Mouse (Mus musculus): ENCODE measurements around the gene Sipa1l1. TPM values are rescaled to one million over a fixed set of nuclear protein-coding genes. Genes with fewer than 3 reads are reported as not detected.
A peak's percentile ranks its signal among the peaks of the same experiment; 100 is the strongest.

Sipa1l1 gene
- total RNA-seq (2021): 10 to 100 TPM; 35.2 to 44.3 TPM
- long read RNA-seq, experiment 1, partial matches to known transcripts: 4 of 5 reads
- long read RNA-seq, experiment 1, other reads (novel, unspliced or antisense): 1 of 5 reads
- long read RNA-seq, experiment 2, full-length matches to known transcripts: 1 of 5 reads
- long read RNA-seq, experiment 2, partial matches to known transcripts: 2 of 5 reads
- long read RNA-seq, experiment 2, other reads (novel, unspliced or antisense): 2 of 5 reads

DNA sequence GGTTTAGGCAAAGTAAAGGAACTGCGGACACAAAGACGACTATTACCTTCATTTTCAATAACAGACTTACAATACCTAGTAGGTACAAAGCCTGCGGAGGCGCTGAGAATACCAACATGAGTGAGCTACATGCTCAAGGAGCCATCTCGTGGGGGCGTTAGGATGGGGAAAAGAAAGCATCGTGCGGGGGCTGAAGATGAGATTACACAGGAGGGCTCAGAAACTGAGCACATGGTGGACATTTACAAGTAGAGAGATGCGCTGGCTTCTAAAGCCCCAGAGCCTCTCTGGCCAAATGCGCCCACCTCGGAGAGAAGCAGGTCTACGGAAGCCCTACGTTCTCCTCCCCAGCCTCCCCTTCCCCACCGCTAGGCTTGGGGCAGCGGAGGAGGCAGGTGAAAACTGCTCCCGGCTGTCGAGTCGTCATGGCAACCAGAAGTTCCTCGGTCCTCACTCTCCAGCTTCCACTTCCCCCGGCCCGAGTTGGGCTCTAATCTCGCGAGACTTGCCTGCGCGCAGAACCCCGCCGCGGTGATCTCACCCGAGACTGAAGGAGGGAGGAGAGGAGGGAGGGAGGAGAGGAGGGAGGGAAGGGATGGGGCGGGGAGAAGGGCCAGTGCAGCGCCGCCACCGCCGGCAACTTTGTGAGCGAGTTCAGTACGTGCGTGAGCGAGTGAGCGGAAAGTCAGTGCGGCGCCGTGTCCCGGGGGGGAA, at the start of gene Sipa1l1:
Gene Sipa1l1 (plus strand): TSS at position 501 of the 714 bp plus-strand sequence.
- peak; percentile 95 for DNase-seq

- no peak for DNase-seq
Measured at GRCm38 (mm10) chr12:82121947-82122346, 47.2 kb upstream of the Sipa1l1 start.

GRCm38 (mm10) chr12:82122450-82123249, 46.5 kb upstream of the Sipa1l1 start:
- DNase-seq: peak; percentile 36

- no peak for DNase-seq
Measured at GRCm38 (mm10) chr12:82126796-82127195, 42.3 kb upstream of the Sipa1l1 start.

- DNase-seq: peak; percentile 30
Measured at GRCm38 (mm10) chr12:82139234-82140166, 29.6 kb upstream of the Sipa1l1 start.

DNA sequence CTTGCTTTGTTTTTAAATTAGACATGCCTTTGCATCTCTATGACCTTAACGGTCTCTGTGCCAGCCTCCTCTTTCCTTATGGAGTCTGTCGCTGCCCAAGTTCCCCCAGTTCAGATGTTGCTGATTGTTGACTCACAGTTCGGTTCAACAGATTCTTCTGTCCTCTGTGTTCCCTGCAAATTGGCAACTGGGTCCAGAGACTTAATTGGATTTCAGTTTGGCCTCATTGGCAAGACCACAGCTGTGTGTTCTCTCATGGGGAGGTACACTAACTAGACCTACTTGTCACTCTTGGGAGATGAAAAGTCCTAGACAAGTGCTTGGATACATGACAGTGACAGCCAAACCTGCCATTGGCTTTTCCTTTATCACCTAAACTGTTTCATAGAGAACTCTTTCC, 25.7 kb upstream of the Sipa1l1 start:
- no peak for DNase-seq

DNA sequence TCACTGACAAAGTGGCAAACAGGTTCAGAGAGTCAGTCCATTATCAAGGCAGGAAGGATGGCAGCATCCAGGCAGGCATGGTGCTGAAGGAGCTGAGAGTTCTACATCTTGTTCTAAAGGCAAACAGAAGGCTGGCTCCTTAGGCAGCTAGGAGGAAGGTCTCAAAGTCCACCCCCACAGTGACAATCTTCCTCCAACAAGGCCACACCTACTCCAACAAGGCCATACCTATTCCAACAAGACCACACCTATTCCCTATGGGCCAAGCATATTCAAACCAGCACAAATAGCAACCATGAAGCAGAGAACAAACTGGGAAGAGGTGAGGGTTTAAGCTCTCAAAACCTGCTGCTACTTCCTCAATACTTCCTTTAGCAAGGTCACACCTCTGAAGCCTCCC, 23.9 kb upstream of the Sipa1l1 start:
- DNase-seq: no peak

DNA sequence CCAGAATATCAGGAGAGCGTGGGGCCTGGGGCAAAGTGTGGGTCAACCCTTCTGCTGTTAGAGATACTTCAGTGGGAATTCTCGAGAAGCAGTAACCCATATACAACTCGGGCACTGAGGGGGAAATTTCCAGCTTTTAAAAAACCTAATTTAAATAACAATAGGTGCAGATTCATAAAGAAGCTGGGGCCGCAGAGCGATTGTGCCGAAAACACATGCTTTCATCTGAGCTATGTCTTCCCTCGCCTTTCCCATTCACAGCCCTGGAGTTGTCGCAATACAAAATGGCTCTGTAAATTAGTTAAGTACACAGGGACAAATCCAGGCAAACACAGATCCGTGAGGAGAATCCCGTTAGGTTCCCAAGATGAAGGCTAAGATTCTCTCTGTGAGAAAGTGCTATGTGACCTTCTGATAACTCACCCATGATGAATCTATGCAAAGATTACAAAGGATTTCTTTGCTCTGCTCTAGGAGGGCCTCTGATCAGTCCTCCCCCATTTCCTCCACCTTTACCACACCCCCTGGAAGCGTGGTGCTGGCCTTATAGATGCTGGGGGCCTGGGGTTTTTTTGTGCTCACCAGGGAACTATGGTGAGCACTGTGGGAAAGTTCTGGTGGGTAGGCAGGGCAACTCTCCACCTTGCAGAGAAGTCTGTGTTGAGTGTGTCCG, 22.0 kb upstream of the Sipa1l1 start:
- no peak for DNase-seq

DNA sequence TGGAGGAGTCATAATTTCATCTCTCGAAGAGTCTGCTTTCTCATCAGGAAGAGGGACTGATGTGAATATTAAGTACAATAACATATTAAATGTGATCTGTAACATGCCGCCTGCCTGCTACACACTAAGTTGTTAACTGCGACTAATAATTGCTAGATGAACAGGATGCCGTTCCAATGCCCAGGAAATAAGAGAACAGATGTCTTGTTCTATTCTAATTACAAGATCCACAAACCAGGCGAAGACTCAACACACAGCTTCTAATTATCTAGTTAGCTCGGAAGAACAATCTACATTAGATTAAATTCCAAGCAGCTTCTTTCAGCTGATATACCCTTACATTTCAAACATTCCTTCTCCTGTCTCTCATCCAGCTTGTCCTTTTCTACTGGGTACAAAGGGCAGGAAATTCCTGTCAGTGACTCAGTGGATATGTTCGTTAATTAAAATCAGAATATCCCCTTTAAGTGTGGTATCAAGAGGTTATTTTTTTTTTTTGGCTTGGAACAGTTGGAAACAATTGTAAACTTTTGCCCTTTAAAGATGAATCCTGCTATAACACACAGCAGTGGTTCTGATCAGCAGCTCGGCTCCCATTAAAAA, 20.7 kb upstream of the Sipa1l1 start:
- no peak for DNase-seq

DNA sequence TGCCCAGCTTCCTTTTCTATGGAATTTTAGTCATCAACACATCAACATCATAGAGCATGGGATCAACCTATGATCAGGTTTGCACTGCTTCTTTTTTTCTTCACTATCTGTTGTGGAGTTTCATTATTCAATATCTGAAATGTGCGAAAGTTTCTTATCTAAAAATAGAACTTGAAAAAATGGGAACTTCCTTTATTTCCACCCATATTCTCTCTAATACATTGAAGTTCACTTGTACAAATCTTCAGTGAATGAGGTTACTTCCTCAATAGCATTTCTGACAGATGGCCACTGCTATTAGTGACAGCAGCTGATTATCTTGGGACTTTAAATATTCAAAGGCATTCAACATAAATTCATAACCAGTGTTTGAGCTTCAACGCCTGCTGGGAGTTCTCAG, 18.1 kb upstream of the Sipa1l1 start:
- no peak for DNase-seq

- no peak for DNase-seq
Measured at GRCm38 (mm10) chr12:82154527-82154926, 14.6 kb upstream of the Sipa1l1 start.

DNA sequence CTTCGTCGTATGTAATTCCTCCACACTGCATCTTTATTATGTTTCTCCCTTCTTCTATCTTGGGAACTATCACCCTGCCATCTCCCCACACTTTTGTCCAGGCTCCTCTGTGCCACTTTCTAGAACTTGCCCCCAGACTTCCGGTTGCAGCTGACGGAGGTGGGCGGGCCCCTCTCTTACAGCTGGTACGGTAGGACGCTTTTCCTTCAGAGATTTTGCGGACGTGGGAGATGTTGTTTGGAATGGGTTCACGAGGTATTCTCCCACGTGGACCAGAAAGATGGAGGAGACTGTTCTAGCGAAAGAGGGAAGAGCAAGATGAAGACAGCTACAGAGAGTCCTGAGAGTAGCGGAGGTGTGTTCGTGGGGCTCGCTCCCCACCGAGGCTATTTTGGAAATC, 10.6 kb upstream of the Sipa1l1 start:
- no peak for DNase-seq

DNA sequence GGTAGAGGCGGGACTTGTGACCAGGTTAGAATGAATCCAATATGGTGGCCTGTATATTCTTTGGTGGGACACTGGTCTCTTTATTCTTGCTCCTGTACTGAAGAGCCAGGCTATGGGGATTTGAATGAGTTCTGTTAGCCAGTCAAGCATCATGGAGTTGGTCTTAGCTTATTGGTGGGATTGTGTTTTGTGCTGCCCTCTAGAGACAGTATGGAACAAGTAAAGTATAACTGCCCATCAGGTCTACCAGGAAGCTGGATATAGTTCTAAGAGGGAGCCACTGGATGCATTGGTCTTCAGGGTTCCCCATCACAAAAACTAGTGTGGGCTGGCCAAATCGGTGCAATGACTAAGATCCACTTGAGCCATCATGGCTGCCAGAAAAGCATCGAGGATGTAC, 9.7 kb upstream of the Sipa1l1 start:
- DNase-seq: no peak

DNA sequence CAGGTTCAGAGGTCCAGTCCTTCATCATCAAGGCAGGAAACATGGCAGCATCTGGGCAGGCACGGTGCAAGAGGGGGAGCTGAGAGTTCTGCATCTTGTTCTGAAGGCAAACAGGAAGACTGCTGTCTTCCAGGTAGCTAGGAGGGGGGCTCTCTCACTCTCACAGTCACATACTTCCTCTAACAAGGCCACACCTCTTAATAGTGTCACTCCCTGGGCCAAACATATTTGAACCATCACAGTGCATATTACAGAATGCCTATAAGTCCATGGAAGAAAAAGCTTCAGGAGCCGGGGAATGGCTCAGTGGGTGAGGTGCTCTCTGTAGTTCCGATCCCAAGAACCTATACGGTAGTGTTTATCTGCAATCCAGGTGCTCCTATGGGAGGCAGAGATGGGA, 3.5 kb upstream of the Sipa1l1 start:
- no peak for DNase-seq

DNA sequence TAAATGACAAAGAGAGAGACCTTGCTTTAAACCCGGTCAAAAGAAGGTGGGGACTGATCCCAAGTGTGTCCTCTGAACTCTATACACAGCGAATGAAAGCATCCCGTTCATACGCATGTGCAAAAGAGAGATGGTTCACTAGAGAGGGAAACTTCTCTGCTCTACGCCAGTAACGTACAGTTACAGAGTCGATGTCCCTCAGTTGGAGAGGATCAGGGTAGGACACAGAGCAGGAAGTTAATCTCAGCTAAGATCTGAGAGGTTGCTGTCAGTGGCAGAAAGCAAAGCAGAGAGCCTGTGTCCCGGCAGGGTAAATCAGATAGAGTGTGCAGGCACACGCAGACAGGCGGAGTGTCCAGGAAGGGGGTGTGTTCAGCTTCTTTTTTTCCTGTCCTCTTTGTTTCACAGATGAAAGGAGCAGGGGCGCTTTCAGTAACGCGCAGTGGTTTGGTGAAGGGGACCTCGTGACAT, 3.0 kb upstream of the Sipa1l1 start:
- DNase-seq: no peak

DNA sequence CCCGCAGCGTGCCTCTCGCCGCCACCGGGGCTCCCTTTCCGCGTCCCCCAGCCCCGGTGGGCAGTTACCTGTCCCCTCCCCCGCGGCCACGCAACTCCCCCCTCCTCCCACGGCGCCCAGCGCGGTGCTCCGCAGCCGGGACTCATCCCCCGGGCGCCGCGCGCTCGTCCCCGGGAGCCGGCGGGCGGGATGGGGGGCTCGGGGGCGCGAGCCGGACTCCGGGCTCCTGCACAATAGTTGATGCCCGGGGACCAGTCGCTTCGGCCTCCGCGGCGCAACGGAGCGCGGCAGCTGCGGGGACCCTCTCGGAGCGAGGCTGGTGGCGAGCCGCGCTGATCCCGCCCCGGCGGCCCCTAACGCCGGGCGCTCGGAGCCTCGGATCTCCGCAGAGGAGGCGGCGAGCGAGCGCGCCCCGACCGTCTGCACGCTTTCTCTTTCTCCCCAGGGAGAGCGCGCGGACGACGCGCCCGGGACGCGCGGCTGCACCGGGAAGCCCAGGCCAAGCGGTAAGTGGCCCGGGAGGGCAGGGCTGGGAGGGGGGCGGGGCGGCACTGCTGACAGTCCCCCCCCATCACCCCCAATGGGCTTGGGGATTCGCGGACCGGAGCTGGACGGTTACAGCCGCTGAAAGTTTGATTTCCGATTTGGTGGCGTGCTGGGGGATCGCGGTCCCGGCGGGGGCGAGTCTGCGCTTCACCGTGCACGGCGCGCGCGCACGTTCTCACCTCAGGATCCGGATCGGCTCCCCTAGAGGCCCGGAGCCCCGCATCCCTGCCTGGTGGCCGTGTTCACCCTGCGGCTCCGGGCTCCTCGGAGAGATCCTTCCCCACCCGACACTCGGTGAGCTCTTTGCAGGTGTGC, 681 bp downstream of the Sipa1l1 start:
- peak; percentile 81 for DNase-seq

DNA sequence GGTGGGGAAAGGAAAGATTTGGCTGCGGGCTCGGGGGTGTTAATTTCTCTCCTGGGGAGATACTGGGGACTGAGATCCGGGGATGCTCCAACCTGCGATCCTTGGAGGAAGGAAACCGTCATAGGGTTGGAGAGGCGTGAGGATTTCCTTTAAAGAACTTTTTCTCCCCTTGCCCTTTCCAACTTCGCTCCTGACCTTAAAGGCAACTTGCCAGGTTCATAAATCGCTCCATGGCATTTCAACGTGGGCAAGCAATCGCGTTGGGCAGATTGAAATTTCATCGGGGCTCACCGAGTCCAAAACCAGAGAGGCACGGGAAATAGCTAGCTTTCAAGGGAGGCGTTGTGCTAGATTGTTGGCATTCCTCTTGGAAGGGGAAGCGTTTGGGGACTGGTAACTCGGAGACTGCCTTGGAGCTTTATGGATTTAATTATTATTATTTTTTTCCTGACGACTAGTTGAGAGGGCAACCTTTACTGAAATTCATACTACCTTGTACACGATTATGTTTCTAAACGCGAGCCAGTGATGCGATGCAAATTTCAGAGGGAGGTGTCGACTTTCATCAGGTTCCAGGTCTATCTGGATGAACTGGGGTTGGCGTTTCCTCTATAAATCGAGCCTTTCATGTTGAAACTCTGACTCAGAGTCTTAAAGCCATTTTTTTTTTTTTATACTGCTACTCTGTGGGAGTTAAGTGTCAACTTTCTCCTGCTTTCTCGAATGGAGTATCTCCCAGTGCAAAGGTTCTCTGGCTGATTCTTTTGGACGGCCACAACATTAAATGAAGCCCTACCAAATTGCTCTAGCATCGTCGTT, 1.6 kb downstream of the Sipa1l1 start:
- DNase-seq: peak; percentile 65

GRCm38 (mm10) chr12:82171591-82171990, 2.5 kb downstream of the Sipa1l1 start:
- DNase-seq: peak; percentile 56

DNA sequence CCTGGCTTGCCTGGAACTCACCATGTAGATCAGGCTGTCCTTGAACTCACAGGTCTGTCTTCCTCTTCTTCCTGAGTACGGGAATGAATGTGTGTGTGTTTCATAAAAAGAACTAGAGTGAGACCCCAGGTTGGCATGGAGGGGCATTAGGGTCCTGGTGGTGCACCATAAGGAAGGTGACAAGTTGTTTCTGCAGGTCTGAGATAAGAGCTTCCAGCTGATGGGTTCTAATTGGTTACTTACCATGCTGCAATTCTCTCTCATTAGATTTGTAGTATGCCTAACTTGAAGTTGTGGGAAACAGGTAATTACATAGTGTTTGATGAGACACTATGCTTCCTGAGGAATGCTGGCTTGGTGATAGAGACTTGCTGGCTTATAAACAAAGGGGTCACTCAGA, 4.5 kb downstream of the Sipa1l1 start:
- no peak for DNase-seq

Measured in adrenal gland, postnatal 10 days (tissue).